Mouse (Mus musculus) R1 (cell line): Measurements from ENCODE around the gene Pdcd2l.

Source experiments
- DNase-seq: peaks from one replicate; pipeline ENCODE4 v3.0.0-alpha.2; 2018; ENCODE audit warnings: low read depth, low spot score

Pdcd2l gene

DNA sequence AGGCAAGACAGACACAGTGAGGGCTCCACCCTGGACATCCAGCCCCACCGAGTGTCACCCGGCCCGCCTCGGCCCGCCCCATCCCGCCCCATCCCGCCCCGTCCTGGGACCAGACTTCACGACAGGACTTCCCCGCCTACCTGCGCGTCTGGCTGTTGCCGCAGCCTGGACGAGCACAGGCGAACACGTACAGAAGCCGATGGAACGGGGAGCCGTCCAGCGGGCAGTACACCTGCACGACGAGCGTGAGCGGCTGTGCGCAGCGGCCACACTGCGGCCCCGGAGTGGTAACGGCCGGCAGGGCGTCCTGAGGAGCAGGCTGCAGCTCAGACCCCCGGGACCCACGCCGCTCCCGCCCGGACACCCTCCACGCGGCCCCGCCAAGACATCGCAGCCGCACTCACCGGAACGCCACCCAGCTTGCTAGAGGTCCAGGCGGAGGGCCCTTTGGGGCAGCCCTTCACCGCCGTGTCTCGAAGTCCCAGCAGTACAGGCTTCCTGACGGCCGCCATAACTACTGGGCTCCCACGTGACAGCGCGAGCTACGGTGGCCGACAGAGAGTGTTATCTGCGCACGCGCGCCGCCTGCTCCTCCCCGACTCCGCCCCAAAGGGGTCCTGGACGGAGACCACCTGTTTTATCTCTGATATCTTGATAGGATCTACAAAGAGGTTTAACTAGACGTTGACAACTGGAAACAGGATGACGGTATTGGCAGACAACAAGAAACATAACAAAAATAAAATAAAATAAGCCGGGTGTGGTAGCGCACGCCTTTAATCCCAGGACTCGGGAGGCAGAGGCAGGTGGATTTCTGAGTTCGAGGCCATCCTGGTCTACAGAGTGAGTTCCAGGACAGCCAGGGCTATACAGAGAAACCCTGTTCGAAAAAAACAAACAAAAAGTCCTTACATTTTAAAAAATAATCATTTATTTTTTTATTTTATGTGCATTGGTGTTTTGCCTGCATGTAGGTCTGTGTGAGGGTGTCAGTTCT, at the start of gene Pdcd2l:
Gene Pdcd2l (minus strand): TSS at position 530 of the 997 bp plus-strand sequence.
- DNase-seq: peak; percentile 92

GRCm38 (mm10) chr7:34242176-34242575, 45.7 kb upstream of the Pdcd2l start:
- DNase-seq: peak; percentile 64

- DNase-seq: no peak
These were observed 41.6 kb upstream of the Pdcd2l start for GRCm38 (mm10) chr7:34238086-34238485.

- peak; percentile 61 for DNase-seq
These were observed 39.1 kb upstream of the Pdcd2l start for GRCm38 (mm10) chr7:34235602-34236001.

GRCm38 (mm10) chr7:34234610-34235561, 38.4 kb upstream of the Pdcd2l start:
- peak; percentile 34 for DNase-seq

DNA sequence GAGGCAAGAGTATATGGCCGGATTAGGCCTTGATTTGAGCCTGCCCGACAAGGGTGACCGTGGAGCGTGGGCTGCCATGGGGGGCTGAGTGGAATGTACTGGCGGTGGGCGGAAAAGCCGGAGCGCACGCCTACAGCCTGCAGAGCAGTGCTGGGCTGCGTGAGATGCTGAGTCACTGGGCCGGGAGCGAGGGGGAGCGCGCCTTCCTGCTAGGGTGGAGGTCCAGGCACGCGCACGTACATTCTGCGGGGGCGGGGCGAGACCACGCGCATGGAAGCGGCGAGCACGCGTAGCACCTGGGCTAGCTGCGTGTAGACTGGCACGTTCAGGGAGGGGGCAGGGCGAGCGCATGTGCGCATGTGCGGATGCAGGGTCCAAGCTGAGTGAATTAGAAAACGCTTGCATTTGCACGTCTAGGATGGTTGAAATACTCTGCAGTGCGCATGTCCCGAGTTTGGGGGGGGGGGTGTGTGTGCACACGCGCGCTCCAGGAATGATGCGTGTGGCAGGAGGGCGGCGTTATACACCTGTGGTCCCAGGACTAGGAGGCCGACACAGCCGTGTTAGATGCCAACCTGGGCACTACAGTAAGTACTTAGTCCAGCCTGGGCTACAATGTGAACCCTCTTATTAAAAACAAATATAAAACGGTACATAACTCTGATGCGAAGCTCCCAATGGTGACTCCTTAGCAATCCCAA, 37.6 kb upstream of the Pdcd2l start:
- DNase-seq: peak; percentile 99

- DNase-seq: no peak
These were observed 36.6 kb upstream of the Pdcd2l start for GRCm38 (mm10) chr7:34232785-34233725.

GRCm38 (mm10) chr7:34230116-34230515, 33.7 kb upstream of the Pdcd2l start, which contains the start of gene Gpi1:
Gene Gpi1 (minus strand): TSS chr7:34230336.
- DNase-seq: peak; percentile 88

DNA sequence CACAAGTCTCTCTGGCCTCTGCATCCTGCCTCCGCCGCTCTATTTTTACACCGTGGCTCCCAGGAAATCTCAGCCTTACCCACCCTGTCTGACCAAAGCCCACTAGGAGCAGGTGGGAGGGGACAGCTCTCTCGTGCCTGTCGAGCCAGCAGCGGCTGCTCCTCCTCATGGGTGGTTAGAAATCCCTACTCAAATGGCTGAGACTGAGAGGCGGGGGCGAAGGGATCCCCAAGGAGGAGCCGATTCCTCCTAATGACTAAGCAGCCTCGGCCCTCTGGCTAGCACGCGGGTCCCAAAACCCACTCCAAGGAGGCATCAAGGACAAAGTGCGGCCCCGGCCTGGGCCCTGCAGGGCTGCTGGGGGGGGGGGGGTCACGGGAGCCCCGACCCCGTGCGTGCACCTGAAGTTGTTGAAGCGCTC, 33.2 kb upstream of the Pdcd2l start:
- peak; percentile 75 for DNase-seq

DNA sequence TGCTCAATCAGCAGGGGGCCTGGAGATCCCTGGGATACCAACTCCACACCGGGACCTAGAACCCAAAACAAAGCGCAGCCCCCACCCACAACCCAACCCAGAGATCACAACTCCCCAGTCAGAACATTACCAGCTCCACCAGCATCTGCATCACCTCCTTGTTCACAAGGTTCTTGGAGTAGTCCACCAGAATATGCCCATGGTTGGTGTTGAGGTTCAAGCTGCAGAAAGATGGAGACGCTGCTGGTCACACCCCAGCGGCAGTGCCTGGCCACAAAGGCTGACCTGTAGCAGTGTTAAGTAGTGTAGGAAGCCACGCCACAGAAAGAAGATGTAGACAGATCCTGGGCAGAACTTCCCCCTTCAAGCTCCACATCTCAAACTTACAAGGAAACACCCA, 32.7 kb upstream of the Pdcd2l start:
- peak; percentile 37 for DNase-seq

GRCm38 (mm10) chr7:34228641-34229040, 32.2 kb upstream of the Pdcd2l start:
- DNase-seq: no peak

DNA sequence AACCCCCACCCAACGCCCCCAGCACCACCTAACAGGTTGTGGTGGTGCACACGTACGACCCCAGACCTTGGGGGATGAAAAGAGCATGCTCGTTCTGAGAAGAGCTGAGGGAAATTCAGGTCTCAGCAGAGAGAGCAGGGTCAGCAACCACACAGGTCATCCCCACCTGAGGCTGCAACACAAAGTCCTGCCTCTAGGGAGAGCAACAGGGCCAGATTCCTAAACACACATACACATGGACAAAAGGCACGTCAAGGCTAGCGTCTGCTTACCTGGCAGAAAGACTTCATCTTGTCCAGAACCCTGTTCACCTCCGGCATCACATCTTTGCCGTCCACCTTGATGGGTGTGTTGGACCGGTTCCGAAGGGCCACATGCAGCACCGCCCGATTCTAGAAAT, 30.4 kb upstream of the Pdcd2l start:
- DNase-seq: no peak

GRCm38 (mm10) chr7:34226086-34226485, 29.6 kb upstream of the Pdcd2l start:
- DNase-seq: no peak

DNA sequence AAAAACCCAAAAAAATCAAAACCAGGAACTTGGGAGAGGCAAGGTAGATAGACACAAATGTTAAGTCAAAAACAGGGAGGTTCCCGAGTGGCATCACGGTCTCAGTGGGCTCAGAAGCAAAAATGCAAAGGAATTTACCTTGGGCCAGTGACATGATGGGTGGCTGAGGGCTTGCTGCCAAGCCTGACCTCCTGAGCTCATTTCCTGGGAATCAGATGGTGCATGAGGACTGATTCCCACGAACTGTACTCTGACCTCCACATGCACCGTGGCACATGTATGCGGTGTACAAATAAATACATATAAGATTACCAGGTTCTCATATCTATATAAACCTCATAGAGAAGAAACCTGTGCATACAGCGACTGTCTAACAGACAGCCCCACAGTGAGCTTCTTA, 27.8 kb upstream of the Pdcd2l start:
- DNase-seq: no peak

GRCm38 (mm10) chr7:34222340-34222739, 25.9 kb upstream of the Pdcd2l start:
- DNase-seq: peak; percentile 47

- DNase-seq: no peak
These were observed 25.3 kb upstream of the Pdcd2l start for GRCm38 (mm10) chr7:34221594-34222250.

- no peak for DNase-seq
These were observed 22.0 kb upstream of the Pdcd2l start for GRCm38 (mm10) chr7:34218496-34218895.

GRCm38 (mm10) chr7:34216474-34216873, 20.0 kb upstream of the Pdcd2l start:
- DNase-seq: no peak

- DNase-seq: no peak
These were observed 19.0 kb upstream of the Pdcd2l start for GRCm38 (mm10) chr7:34215481-34215880.

GRCm38 (mm10) chr7:34214644-34215043, 18.2 kb upstream of the Pdcd2l start:
- no peak for DNase-seq
